22 mouse cellular contexts compared by ENCODE assay signal in genomic region chr3:79173291-79173690, GRCm38 (mm10).
DNase-seq lines count a peak whose midpoint lies in the region; ATAC-seq lines count a peak whose summit lies in the region.
"Had no signal": no experiment of that assay in that cellular context is flagged by ENCODE, and none has a peak within 500 bp of the region (broad histone marks: within the 10 kb centered on the region; RNA-seq: fewer than 3 reads in every experiment).

No protein-coding gene starts in this region.

- ATAC-seq in common myeloid progenitor, adult 5-6 weeks (replicated peaks; ENCODE audit: low read depth, poor library complexity, severe bottlenecking) = peak; percentile 50
- peak; percentile 59 for ATAC-seq in megakaryocyte, adult 5-6 weeks (ENCODE audit: poor library complexity, severe bottlenecking)
- no peak for ATAC-seq in frontal cortex, adult (ENCODE audit: low TSS enrichment)
- ATAC-seq: forebrain, embryonic 15.5 days; hindbrain, postnatal 0 days; intestine, embryonic 16.5 days had no signal

- DNase-seq in heart, adult 11 months = peak; percentile 90
- DNase-seq in heart, postnatal 25 days (ENCODE audit: low spot score) = no peak
- peak; percentile 55 for DNase-seq in 416B (ENCODE audit: low read depth)
- DNase-seq in right cerebral cortex, postnatal 25 days = no peak
- no peak for DNase-seq in left cerebral cortex, postnatal 10 days (ENCODE audit: extremely low spot score in 1 of 2, low spot score in 2 of 2)
- DNase-seq: adrenal gland, postnatal 25 days; cerebellum, adult 8-10 months; cerebellum, postnatal 36 days; embryo, embryonic 11 days; heart, postnatal 14 days; kidney, adult 8-10 months; kidney, postnatal 4 days; left cerebral cortex, postnatal 4 days; lung, postnatal 36 days; midbrain, embryonic 14.5 days; thymus, postnatal 14 days had no signal

- intact Hi-C loops in heart, postnatal 25 days (cut with DNase I) = no loop called here
- intact Hi-C loops in left cerebral cortex, postnatal 10 days (cut with DNase I) = no loop called here

Comparison
In these comparisons a context has a peak if more than half of its experiments do, and no peak if none do; other contexts are left out.
1. DNase-seq: peak in heart, adult 11 months (single experiment) and 416B (single experiment); none in heart, postnatal 25 days (single experiment), right cerebral cortex, postnatal 25 days (single experiment) and left cerebral cortex, postnatal 10 days (0 of 2).